ENCODE assay signal across 23 mouse cellular contexts in the genomic region with DNA sequence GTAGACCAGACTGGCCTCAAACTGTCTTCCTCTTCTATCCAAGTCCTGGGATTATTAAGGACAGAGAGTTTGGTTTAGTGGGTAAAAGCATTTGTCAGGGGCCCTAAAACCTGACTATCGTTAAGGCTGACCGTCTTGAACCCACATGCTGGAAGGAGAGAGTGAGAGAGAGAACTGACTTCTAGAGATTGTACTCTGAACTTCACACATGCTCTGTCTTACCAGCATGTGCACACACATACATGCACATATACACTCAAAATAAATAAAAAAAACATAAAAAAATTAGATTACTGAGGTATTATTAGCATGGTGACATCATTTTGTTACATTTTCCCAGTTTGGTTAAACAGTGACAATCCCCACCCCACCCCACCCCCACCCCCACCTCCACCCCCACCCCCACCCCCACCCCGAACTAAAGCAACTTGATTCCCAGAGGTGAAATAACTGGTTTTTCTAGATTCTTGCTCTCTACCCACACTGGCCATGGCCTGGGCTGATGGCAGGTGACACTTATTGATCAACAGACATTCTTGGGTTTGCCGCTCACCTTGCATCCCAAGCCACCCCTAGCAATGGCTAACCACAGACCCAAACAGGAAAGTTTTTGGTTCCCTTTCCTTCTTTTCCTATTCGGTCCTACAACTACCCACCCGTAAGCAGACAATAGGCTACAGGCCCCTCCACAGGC. TPM values are rescaled to one million over a fixed set of nuclear protein-coding genes. Genes with fewer than 3 reads are reported as not detected.
A peak's percentile ranks its signal among the peaks of the same experiment; 100 is the strongest.
DNase-seq lines count a peak whose midpoint lies in the region; ATAC-seq and TF ChIP-seq lines count a peak whose summit lies in the region.
"Had no signal": no experiment of that assay in that cellular context is flagged by ENCODE, and none has a peak within 500 bp of the region (broad histone marks: within the 10 kb centered on the region; RNA-seq: fewer than 3 reads in every experiment).

No protein-coding gene starts in this region.

- TF ChIP-seq CTCF in ES-Bruce4 (IDR thresholded peaks at IDR 0.05; ENCODE audit: low read depth, low read length) = no peak

- H3K27me3 ChIP-seq in ES-Bruce4 (ENCODE audit: control insufficient read depth, insufficient read depth, low read length, poor library complexity, severe bottlenecking) = no peaks in the 10 kb centered on the region
- H3K27me3 ChIP-seq in intestine, embryonic 16.5 days (replicated peaks; ENCODE audit: control insufficient read depth, insufficient read depth, low read length) = no peaks in the 10 kb centered on the region
- H3K27me3 ChIP-seq: embryonic facial prominence, embryonic 12.5 days; forebrain, embryonic 13.5 days; heart, embryonic 13.5 days; midbrain, embryonic 12.5 days; neural tube, embryonic 15.5 days had no signal

- TF ChIP-seq POLR2A in ES-Bruce4 (IDR thresholded peaks at IDR 0.05; ENCODE audit: insufficient read depth, low read length) = no peak

- no peaks in the 10 kb centered on the region for H3K9me3 ChIP-seq in ES-Bruce4 (replicated peaks; ENCODE audit: control insufficient read depth, insufficient read depth, low read length, poor library complexity, severe bottlenecking)
- H3K9me3 ChIP-seq in intestine, embryonic 16.5 days (ENCODE audit: control insufficient read depth, low read length) = no peaks in the 10 kb centered on the region
- H3K9me3 ChIP-seq: embryonic facial prominence, embryonic 12.5 days; forebrain, embryonic 13.5 days; heart, embryonic 13.5 days; limb, embryonic 10.5 days; midbrain, embryonic 12.5 days; neural tube, embryonic 15.5 days had no signal

- WGBS in intestine, embryonic 16.5 days = 58% methylated on average over 5 of the region's 6 CpGs

- DNase-seq in kidney, adult 9 months = peak; percentile 39
- no peak for DNase-seq in kidney, postnatal 36 days
- DNase-seq in kidney, postnatal 25 days = peak; percentile 17 to 57
- DNase-seq in adipocyte (ENCODE audit: low spot score) = no peak
- DNase-seq in frontal cortex, postnatal 36 days (ENCODE audit: low spot score in 2 of 2) = no peak
- DNase-seq: adrenal gland, postnatal 10 days; cerebellum, adult 9-10 months; gastrocnemius, postnatal 14 days; heart, adult 18-20 months; layer of hippocampus, adult 9-11 months; lung, postnatal 4 days; thymus, postnatal 14 days had no signal

- H3K4me2 ChIP-seq in intestine, embryonic 16.5 days (ENCODE audit: low read depth, low read length) = no peak overlapping the region
- H3K4me2 ChIP-seq: embryonic facial prominence, embryonic 12.5 days; forebrain, embryonic 13.5 days; heart, embryonic 13.5 days; hindbrain, embryonic 14.5 days; midbrain, embryonic 12.5 days; neural tube, embryonic 15.5 days had no signal

- H3K36me3 ChIP-seq in ES-Bruce4 (ENCODE audit: control insufficient read depth, insufficient read depth, low read length, poor library complexity, severe bottlenecking) = no peaks in the 10 kb centered on the region
- no peaks in the 10 kb centered on the region for H3K36me3 ChIP-seq in intestine, embryonic 16.5 days (ENCODE audit: control insufficient read depth, insufficient read depth, low read length)
- H3K36me3 ChIP-seq: embryonic facial prominence, embryonic 12.5 days; heart, embryonic 13.5 days; limb, embryonic 10.5 days; midbrain, embryonic 12.5 days; neural tube, embryonic 15.5 days had no signal

- no peak for TF ChIP-seq EP300 in ES-Bruce4 (IDR thresholded peaks at IDR 0.05; ENCODE audit: insufficient read depth, low read depth, low read length)

- peaks cover 4% of the 10 kb centered on the region for H3K4me1 ChIP-seq in ES-Bruce4 (ENCODE audit: control insufficient read depth, insufficient read depth, low read length)
- no peaks in the 10 kb centered on the region for H3K4me1 ChIP-seq in intestine, embryonic 16.5 days (ENCODE audit: control insufficient read depth, insufficient read depth, low read length)
- H3K4me1 ChIP-seq: embryonic facial prominence, embryonic 12.5 days; forebrain, embryonic 13.5 days; limb, embryonic 10.5 days; midbrain, embryonic 12.5 days; neural tube, embryonic 15.5 days had no signal

- peak; percentile 87 for ATAC-seq in intestine, embryonic 16.5 days

- H3K4me3 ChIP-seq in ES-Bruce4 (ENCODE audit: low read depth, low read length) = no peak overlapping the region
- no peak overlapping the region for H3K4me3 ChIP-seq in intestine, embryonic 16.5 days (ENCODE audit: low read length)
- H3K4me3 ChIP-seq: embryonic facial prominence, embryonic 12.5 days; erythroblast, embryonic 14.5 days; forebrain, embryonic 13.5 days; heart, embryonic 13.5 days; left cerebral cortex, adult 2 months; limb, embryonic 10.5 days; midbrain, embryonic 12.5 days; neural tube, embryonic 15.5 days had no signal

- peak overlapping the region; percentile 85 for H3K27ac ChIP-seq in ES-Bruce4 (ENCODE audit: insufficient read depth, low read length)
- H3K27ac ChIP-seq in intestine, embryonic 16.5 days (ENCODE audit: low read length) = 0 out of 2 replicates have a peak overlapping the region, but pooled peaks have one; percentile 33
- H3K27ac ChIP-seq: embryonic facial prominence, embryonic 12.5 days; forebrain, embryonic 13.5 days; heart, embryonic 13.5 days; hindbrain, embryonic 14.5 days; left cerebral cortex, adult 2 months; limb, embryonic 10.5 days; midbrain, embryonic 12.5 days; neural tube, embryonic 15.5 days had no signal

- H3K9ac ChIP-seq in ES-Bruce4 (ENCODE audit: low read depth, poor library complexity, severe bottlenecking) = no peak overlapping the region
- H3K9ac ChIP-seq in intestine, embryonic 16.5 days (ENCODE audit: low read depth, low read length) = no peak overlapping the region
- H3K9ac ChIP-seq: embryonic facial prominence, embryonic 12.5 days; forebrain, embryonic 13.5 days; heart, embryonic 13.5 days; hindbrain, embryonic 14.5 days; midbrain, embryonic 12.5 days; neural tube, embryonic 15.5 days had no signal

RNA-seq across cellular contexts. Expression of a gene that starts 22.4 kb away (rescaled TPM):
- polyA plus RNA-seq in ES-Bruce4 (2011; ENCODE audit: insufficient read depth, insufficient read length, low read depth, missing spikeins) = 23.5 and 27.2 TPM in 2 replicates
- 10.9 and 11.6 TPM in 2 replicates for polyA plus RNA-seq in intestine, embryonic 16.5 days (2015; fragmentation: Nextera tagmentation; extraction: Ambion mirVana)
- polyA plus RNA-seq: erythroblast, embryonic 14.5 days had no signal

Comparison
In these comparisons a context has a peak if more than half of its experiments do, and no peak if none do; other contexts are left out.
1. DNase-seq: peak in kidney, adult 9 months (single experiment) and kidney, postnatal 25 days (2 of 2); none in kidney, postnatal 36 days (0 of 2), adipocyte (single experiment) and frontal cortex, postnatal 36 days (0 of 2).